Mouse (Mus musculus) urinary bladder, postnatal 14 days (tissue): ENCODE measurements around the gene Atl1.

Experiments used
- DNase-seq: peaks from one replicate; pipeline ENCODE4 v3.0.0; 2021; ENCODE audit warnings: low spot score

Atl1 gene

GRCm38 (mm10) chr12:69941655-69942329 is 49.4 kb downstream of the Atl1 start:
- no peak for DNase-seq

GRCm38 (mm10) chr12:69945861-69946260 is 53.4 kb downstream of the Atl1 start:
- no peak for DNase-seq

- DNase-seq, result no peak
Observed at GRCm38 (mm10) chr12:69947502-69947901, 55.1 kb downstream of the Atl1 start.

- DNase-seq, result no peak
Observed at GRCm38 (mm10) chr12:69957378-69957777, 65.0 kb downstream of the Atl1 start.

GRCm38 (mm10) chr12:69962468-69962867 is 70.1 kb downstream of the Atl1 start:
- peak; percentile 67 for DNase-seq

GRCm38 (mm10) chr12:69963141-69963540 is 70.7 kb downstream of the Atl1 start:
- DNase-seq, result no peak

- no peak for DNase-seq
Observed at GRCm38 (mm10) chr12:69965644-69966043, 73.2 kb downstream of the Atl1 start.

- peak; percentile 24 for DNase-seq
Observed at GRCm38 (mm10) chr12:69966071-69966470, 73.7 kb downstream of the Atl1 start.

- no peak for DNase-seq
Observed at GRCm38 (mm10) chr12:69967112-69967511, 74.7 kb downstream of the Atl1 start.

GRCm38 (mm10) chr12:69968154-69968553 is 75.7 kb downstream of the Atl1 start:
- no peak for DNase-seq

GRCm38 (mm10) chr12:69973666-69974065 is 81.3 kb downstream of the Atl1 start:
- no peak for DNase-seq

- DNase-seq, result no peak
Observed at GRCm38 (mm10) chr12:69976688-69977087, 84.3 kb downstream of the Atl1 start.

- DNase-seq, result no peak
Observed at GRCm38 (mm10) chr12:69977376-69977998, 85.1 kb downstream of the Atl1 start.

- DNase-seq, result no peak
Observed at GRCm38 (mm10) chr12:69982874-69983273, 90.5 kb downstream of the Atl1 start.

- no peak for DNase-seq
Observed at GRCm38 (mm10) chr12:69985546-69985945, 93.1 kb downstream of the Atl1 start.

GRCm38 (mm10) chr12:69986241-69986762 is 93.9 kb downstream of the Atl1 start:
- peak; percentile 12 for DNase-seq

- peak; percentile 88 for DNase-seq
Observed at GRCm38 (mm10) chr12:69986786-69987497, 94.5 kb downstream of the Atl1 start, which contains the start of gene Sav1. TSS of gene Sav1 (minus strand) at chr12:69987002.

- DNase-seq, result no peak
Observed at GRCm38 (mm10) chr12:69995382-69995781, 103.0 kb downstream of the Atl1 start.

GRCm38 (mm10) chr12:69998186-69998983 is 106.0 kb downstream of the Atl1 start:
- DNase-seq, result peak; percentile 35

- DNase-seq, result no peak
Observed at GRCm38 (mm10) chr12:70005103-70005502, 112.7 kb downstream of the Atl1 start.

- no peak for DNase-seq
Observed at GRCm38 (mm10) chr12:70010356-70010755, 117.9 kb downstream of the Atl1 start.

GRCm38 (mm10) chr12:70011681-70012080 is 119.3 kb downstream of the Atl1 start:
- no peak for DNase-seq
